Mouse (Mus musculus): ENCODE measurements around the gene 2210011C24Rik.

GRCm38 (mm10) chr8:83994030-83994429 is 17.9 kb downstream of the 2210011C24Rik start:
- no peak for TF ChIP-seq E2F4 (IDR thresholded peaks at IDR 0.05; ENCODE audit: insufficient read depth)
- no peak for TF ChIP-seq REST (IDR thresholded peaks at IDR 0.05; ENCODE audit: insufficient read depth, insufficient read length)
- no peak for TF ChIP-seq SRF (IDR thresholded peaks at IDR 0.05; ENCODE audit: control insufficient read depth, insufficient read length, low read depth)
- no peak for TF ChIP-seq USF1 (IDR thresholded peaks at IDR 0.05; ENCODE audit: low read depth)
- TF ChIP-seq POLR2A (IDR thresholded peaks at IDR 0.05; ENCODE audit: insufficient read length, low read depth) = no peak
